Mouse (Mus musculus): ENCODE measurements at regions not wholly inside any gene's neighbourhood (a gene's known extent, or its start where the extent isn't known, plus 50 kb on each side); places are given as distances from the start of the nearest gene placed in this dataset.

GRCm38 (mm10) chr9:87346278-87346882 lies 91.0 kb upstream of the Cep162 start:
- in situ Hi-C loops (cut with MboI, MseI): loop anchor here (10.0 kb wide), 1 partner anchor 572 kb away; no protein-coding TSS in a partner anchor

DNA sequence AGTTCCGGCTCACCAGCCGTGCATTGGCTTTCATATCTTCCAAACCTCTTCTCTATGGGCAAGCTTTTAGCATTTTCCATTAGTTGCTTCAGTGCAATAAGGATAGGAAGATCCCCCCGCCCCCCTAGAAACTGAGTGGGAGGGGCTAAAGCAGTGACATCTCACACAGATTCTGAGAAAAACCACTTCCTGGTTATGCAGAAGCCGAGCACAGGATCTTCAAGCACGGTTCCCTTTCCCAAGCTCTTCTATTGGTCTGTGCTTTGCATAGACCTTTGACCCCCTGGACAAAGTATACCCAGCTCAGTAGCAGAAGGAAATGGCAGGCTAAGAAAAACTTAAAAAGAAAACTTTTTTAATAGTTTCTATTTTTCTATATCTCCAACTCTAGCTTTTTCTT lies 86.1 kb upstream of the Cep162 start:
- in situ Hi-C loops (cut with MboI, MseI): loop anchor here (10.0 kb wide), 1 partner anchor 567 kb away; no protein-coding TSS in a partner anchor

- in situ Hi-C loops (cut with MboI, MseI): no loop called here
These were observed 71.3 kb upstream of the Cep162 start for GRCm38 (mm10) chr9:87326374-87327295.

GRCm38 (mm10) chr9:87323690-87324089 lies 68.4 kb upstream of the Cep162 start:
- in situ Hi-C loops (cut with MboI, MseI): no loop called here

- in situ Hi-C loops (cut with MboI, MseI): no loop called here
These were observed 65.4 kb upstream of the Cep162 start for GRCm38 (mm10) chr9:87320758-87321157.

- in situ Hi-C loops (cut with MboI, MseI): no loop called here
These were observed 63.4 kb upstream of the Cep162 start for GRCm38 (mm10) chr9:87318767-87319166.

GRCm38 (mm10) chr9:87310150-87310549 lies 54.8 kb upstream of the Cep162 start:
- in situ Hi-C loops (cut with MboI, MseI): no loop called here

Measured in regulatory T cell (primary cell).